Mouse (Mus musculus): ENCODE measurements around the gene Abca5. TPM values are rescaled to one million over a fixed set of nuclear protein-coding genes. Genes with fewer than 3 reads are reported as not detected.
A peak's percentile ranks its signal among the peaks of the same experiment; 100 is the strongest.

Abca5 gene
- polyA plus RNA-seq, 1 experiment from 2014 or later, result 1.5 TPM

GRCm38 (mm10) chr11:110267232-110267631 lies 70.3 kb downstream of the Abca5 start:
- Histone ChIP-seq H3K9ac (ENCODE audit: low read depth, low read length) (no peak overlapping the region), H3K4me1 (replicated peaks; ENCODE audit: control insufficient read depth, insufficient read depth, low read length) (no peaks in the 10 kb centered on the region), H3K4me2 (replicated peaks; ENCODE audit: low read depth) (no peak overlapping the region), H3K27me3 (replicated peaks; ENCODE audit: control insufficient read depth, insufficient read depth, low read length) (no peaks in the 10 kb centered on the region), H3K36me3 (ENCODE audit: control insufficient read depth, insufficient read depth) (no peaks in the 10 kb centered on the region), H3K27ac (ENCODE audit: low read depth, low read length) (no peak overlapping the region), H3K4me3 (ENCODE audit: low read depth, low read length) (no peak overlapping the region), H3K9me3 (ENCODE audit: control insufficient read depth) (no peaks in the 10 kb centered on the region)
- 96% methylated on average over 6 of the region's 6 CpGs for WGBS
- TF ChIP-seq CTCF (IDR thresholded peaks at IDR 0.05; ENCODE audit: low read depth), result no peak
- no peak for ATAC-seq

DNA sequence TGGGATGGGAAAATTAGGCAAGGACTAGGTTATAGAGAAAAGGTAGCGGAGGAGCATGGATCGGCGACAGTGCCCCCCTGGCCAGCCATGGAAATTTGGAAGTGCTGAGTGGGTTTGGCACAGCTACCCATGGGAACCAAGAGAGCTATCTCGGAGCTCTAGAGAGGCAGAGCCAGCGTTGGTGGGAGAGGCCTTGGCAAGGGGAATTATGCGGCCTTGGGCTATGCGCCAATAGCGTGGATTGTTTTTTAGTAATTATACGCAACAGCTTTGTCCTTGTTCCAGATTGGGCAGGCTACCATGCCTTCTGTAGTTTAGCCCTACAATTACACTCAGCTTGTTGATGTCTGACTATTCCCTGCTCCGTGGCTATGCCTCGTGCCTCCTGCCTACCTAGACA lies 70.8 kb downstream of the Abca5 start:
- H3K9ac ChIP-seq (ENCODE audit: low read depth, low read length), result no peak overlapping the region
- no peaks in the 10 kb centered on the region for H3K4me1 ChIP-seq (replicated peaks; ENCODE audit: control insufficient read depth, insufficient read depth, low read length)
- no peak for ATAC-seq
- H3K9me3 ChIP-seq (ENCODE audit: control insufficient read depth), result no peaks in the 10 kb centered on the region
- H3K4me2 ChIP-seq (replicated peaks; ENCODE audit: low read depth), result no peak overlapping the region
- no peak for TF ChIP-seq CTCF (IDR thresholded peaks at IDR 0.05; ENCODE audit: low read depth)
- H3K27ac ChIP-seq (ENCODE audit: low read depth, low read length), result no peak overlapping the region
- 84% methylated on average over 11 of the region's 11 CpGs for WGBS
- no peaks in the 10 kb centered on the region for H3K27me3 ChIP-seq (replicated peaks; ENCODE audit: control insufficient read depth, insufficient read depth, low read length)
- no peaks in the 10 kb centered on the region for H3K36me3 ChIP-seq (ENCODE audit: control insufficient read depth, insufficient read depth)
- H3K4me3 ChIP-seq (ENCODE audit: low read depth, low read length), result no peak overlapping the region

DNA sequence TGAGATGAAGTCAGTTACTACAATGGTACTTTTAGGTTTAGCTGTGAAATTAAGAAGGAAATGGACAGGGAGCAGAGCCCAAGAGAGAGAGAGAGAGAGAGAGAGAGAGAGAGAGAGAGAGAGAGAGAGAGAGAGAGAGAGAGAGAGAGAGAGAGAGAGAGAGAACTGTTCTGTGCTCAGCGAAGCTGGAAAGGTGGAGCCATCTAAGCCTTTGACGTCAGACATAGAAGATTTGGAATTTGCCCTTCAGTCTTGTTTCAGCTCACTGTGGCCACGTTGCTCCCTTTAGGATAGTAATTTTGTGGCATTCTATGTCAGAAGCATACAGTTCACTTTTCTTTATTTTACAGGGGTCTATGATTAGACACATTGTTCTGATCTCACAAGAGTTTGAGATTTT lies 75.6 kb downstream of the Abca5 start:
- H3K27ac ChIP-seq (ENCODE audit: low read depth, low read length), result no peak overlapping the region
- no peaks in the 10 kb centered on the region for H3K4me1 ChIP-seq (replicated peaks; ENCODE audit: control insufficient read depth, insufficient read depth, low read length)
- H3K27me3 ChIP-seq (replicated peaks; ENCODE audit: control insufficient read depth, insufficient read depth, low read length), result no peaks in the 10 kb centered on the region
- H3K36me3 ChIP-seq (ENCODE audit: control insufficient read depth, insufficient read depth), result no peaks in the 10 kb centered on the region
- ATAC-seq, result no peak
- WGBS, result 67% methylated on average over 3 of the region's 3 CpGs
- no peak for TF ChIP-seq CTCF (IDR thresholded peaks at IDR 0.05; ENCODE audit: low read depth)
- no peak overlapping the region for H3K4me3 ChIP-seq (ENCODE audit: low read depth, low read length)
- H3K4me2 ChIP-seq (replicated peaks; ENCODE audit: low read depth), result no peak overlapping the region
- 0 out of 2 replicates have a peak, but pooled peaks cover 3% of the 10 kb centered on the region for H3K9me3 ChIP-seq (ENCODE audit: control insufficient read depth)
- no peak overlapping the region for H3K9ac ChIP-seq (ENCODE audit: low read depth, low read length)

DNA sequence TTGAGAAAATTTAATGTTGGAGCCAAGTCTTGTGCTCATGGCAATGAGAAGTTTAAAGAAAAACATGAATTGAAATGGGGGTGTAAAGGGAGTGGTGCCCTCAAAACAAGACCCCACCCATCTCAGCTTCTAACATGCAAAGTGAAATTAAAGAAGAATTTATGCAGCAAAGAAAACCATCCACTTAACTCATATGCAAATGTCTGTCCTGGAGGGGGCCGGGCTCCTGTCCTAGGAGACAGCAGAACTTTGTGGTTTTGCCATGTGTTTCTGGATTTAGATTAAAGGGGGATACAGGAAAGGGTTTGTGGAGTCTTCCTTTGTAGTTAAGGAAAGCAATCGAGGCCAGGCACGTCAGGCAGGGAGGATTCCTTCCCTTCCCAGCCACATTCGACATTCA lies 79.6 kb downstream of the Abca5 start:
- H3K36me3 ChIP-seq (ENCODE audit: control insufficient read depth, insufficient read depth), result no peaks in the 10 kb centered on the region
- ATAC-seq, result no peak
- no peak overlapping the region for H3K9ac ChIP-seq (ENCODE audit: low read depth, low read length)
- no peak for TF ChIP-seq CTCF (IDR thresholded peaks at IDR 0.05; ENCODE audit: low read depth)
- H3K4me2 ChIP-seq (replicated peaks; ENCODE audit: low read depth), result no peak overlapping the region
- no peaks in the 10 kb centered on the region for H3K27me3 ChIP-seq (replicated peaks; ENCODE audit: control insufficient read depth, insufficient read depth, low read length)
- no peaks in the 10 kb centered on the region for H3K4me1 ChIP-seq (replicated peaks; ENCODE audit: control insufficient read depth, insufficient read depth, low read length)
- H3K4me3 ChIP-seq (ENCODE audit: low read depth, low read length), result no peak overlapping the region
- no peak overlapping the region for H3K27ac ChIP-seq (ENCODE audit: low read depth, low read length)
- H3K9me3 ChIP-seq (ENCODE audit: control insufficient read depth), result 0 out of 2 replicates have a peak, but pooled peaks cover 3% of the 10 kb centered on the region
- 69% methylated on average over 4 of the region's 4 CpGs for WGBS

GRCm38 (mm10) chr11:110257061-110257460 lies 80.5 kb downstream of the Abca5 start:
- H3K27me3 ChIP-seq (replicated peaks; ENCODE audit: control insufficient read depth, insufficient read depth, low read length), result no peaks in the 10 kb centered on the region
- no peak overlapping the region for H3K4me3 ChIP-seq (ENCODE audit: low read depth, low read length)
- no peak for TF ChIP-seq CTCF (IDR thresholded peaks at IDR 0.05; ENCODE audit: low read depth)
- H3K9ac ChIP-seq (ENCODE audit: low read depth, low read length), result no peak overlapping the region
- 81% methylated on average over 4 of the region's 4 CpGs for WGBS
- 0 out of 2 replicates have a peak, but pooled peaks cover 3% of the 10 kb centered on the region for H3K9me3 ChIP-seq (ENCODE audit: control insufficient read depth)
- ATAC-seq, result no peak
- H3K4me1 ChIP-seq (replicated peaks; ENCODE audit: control insufficient read depth, insufficient read depth, low read length), result no peaks in the 10 kb centered on the region
- H3K27ac ChIP-seq (ENCODE audit: low read depth, low read length), result no peak overlapping the region
- H3K4me2 ChIP-seq (replicated peaks; ENCODE audit: low read depth), result no peak overlapping the region
- no peaks in the 10 kb centered on the region for H3K36me3 ChIP-seq (ENCODE audit: control insufficient read depth, insufficient read depth)

- no peak overlapping the region for H3K27ac ChIP-seq (ENCODE audit: low read depth, low read length)
- no peak for ATAC-seq
These were observed 85.3 kb downstream of the Abca5 start for GRCm38 (mm10) chr11:110252256-110252655.

GRCm38 (mm10) chr11:110251534-110251933 lies 86.0 kb downstream of the Abca5 start, which contains the start of gene Abca6:
TSS of gene Abca6 (minus strand) at chr11:110251776.
- Histone ChIP-seq H3K4me1 (replicated peaks; ENCODE audit: control insufficient read depth, insufficient read depth, low read length) (no peaks in the 10 kb centered on the region), H3K9me3 (ENCODE audit: control insufficient read depth) (no peaks in the 10 kb centered on the region), H3K9ac (ENCODE audit: low read depth, low read length) (no peak within 1 kb of the TSS), H3K4me3 (ENCODE audit: low read depth, low read length) (no peak within 1 kb of the TSS; the same call in 1 of the 2 replicates), H3K4me2 (replicated peaks; ENCODE audit: low read depth) (peak within 1 kb of the TSS; percentile 40), H3K27me3 (replicated peaks; ENCODE audit: control insufficient read depth, insufficient read depth, low read length) (no peaks in the 10 kb centered on the region), H3K36me3 (ENCODE audit: control insufficient read depth, insufficient read depth) (no peaks in the 10 kb centered on the region), H3K27ac (ENCODE audit: low read depth, low read length) (no peak within 1 kb of the TSS)
- no peak for TF ChIP-seq CTCF (IDR thresholded peaks at IDR 0.05; ENCODE audit: low read depth)
- ATAC-seq, result no peak
- WGBS, result 21% methylated on average over 8 of the region's 8 CpGs

More at GRCm38 (mm10) chr11:110252256-110252655, 85.3 kb downstream of the Abca5 start:
- no peak overlapping the region for H3K4me2 ChIP-seq (replicated peaks; ENCODE audit: low read depth)
- H3K4me3 ChIP-seq (ENCODE audit: low read depth, low read length), result no peak overlapping the region
- H3K9ac ChIP-seq (ENCODE audit: low read depth, low read length), result no peak overlapping the region
- no peaks in the 10 kb centered on the region for H3K4me1 ChIP-seq (replicated peaks; ENCODE audit: control insufficient read depth, insufficient read depth, low read length)
- WGBS, result 70% methylated on average over 3 of the region's 3 CpGs
- H3K27me3 ChIP-seq (replicated peaks; ENCODE audit: control insufficient read depth, insufficient read depth, low read length), result no peaks in the 10 kb centered on the region
- TF ChIP-seq CTCF (IDR thresholded peaks at IDR 0.05; ENCODE audit: low read depth), result no peak
- no peaks in the 10 kb centered on the region for H3K36me3 ChIP-seq (ENCODE audit: control insufficient read depth, insufficient read depth)
- no peaks in the 10 kb centered on the region for H3K9me3 ChIP-seq (ENCODE audit: control insufficient read depth)

All from intestine, postnatal 0 days (tissue).